Mouse (Mus musculus): ENCODE results near the gene Iqgap1. TPM values are rescaled to one million over a fixed set of nuclear protein-coding genes. Genes with fewer than 3 reads are reported as not detected.
A peak's percentile ranks its signal among the peaks of the same experiment; 100 is the strongest.

Iqgap1 gene
- total RNA-seq (2021), result 10 to 100 TPM; 14.8 to 16.0 TPM
- long read RNA-seq, experiment 1, full-length matches to known transcripts, result 6 of 9 reads
- long read RNA-seq, experiment 1, partial matches to known transcripts, result 1 of 9 reads
- long read RNA-seq, experiment 1, other reads (novel, unspliced or antisense), result 2 of 9 reads
- long read RNA-seq, experiment 2, full-length matches to known transcripts, result 2 of 4 reads
- long read RNA-seq, experiment 2, partial matches to known transcripts, result 0 of 4 reads
- long read RNA-seq, experiment 2, other reads (novel, unspliced or antisense), result 2 of 4 reads

DNA sequence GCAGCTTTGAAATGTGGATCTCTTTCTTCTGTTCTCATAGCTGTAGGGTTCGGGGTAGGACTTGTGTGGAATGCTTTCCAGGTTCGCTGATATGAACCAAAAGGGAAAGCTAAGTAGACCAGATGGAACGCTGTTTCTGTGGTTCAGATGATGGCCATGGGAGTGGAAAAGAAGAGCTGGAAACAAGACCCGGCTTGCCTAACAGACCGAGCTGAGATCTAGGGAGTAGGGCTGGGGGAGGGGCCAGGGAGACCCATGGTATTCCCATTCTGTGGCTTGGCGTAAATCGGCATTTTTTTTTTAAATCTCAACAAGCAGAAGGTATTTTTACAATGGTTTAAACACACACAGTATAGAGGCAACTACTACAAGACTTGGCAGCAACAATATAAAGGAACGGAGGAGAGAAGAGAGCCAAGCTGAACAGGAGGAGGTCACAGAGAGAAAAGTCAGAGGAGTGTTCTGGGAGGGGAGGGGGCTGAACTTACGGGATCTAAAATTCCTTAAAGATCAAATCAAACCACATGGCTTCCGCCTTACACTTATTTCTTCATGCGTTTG lies at the start of gene Iqgap1:
TSS of gene Iqgap1 (minus strand) at position 132 of the 561 bp plus-strand sequence.
- no peak for DNase-seq
- intact Hi-C loops (cut with DNase I), result no loop called here
- peak within 1 kb of the TSS; percentile 0; the same call in 1 of the 2 replicates for H3K4me3 ChIP-seq
- no peak within 1 kb of the TSS for H3K27ac ChIP-seq
- TF ChIP-seq CTCF (IDR thresholded peaks at IDR 0.05), result no peak

DNA sequence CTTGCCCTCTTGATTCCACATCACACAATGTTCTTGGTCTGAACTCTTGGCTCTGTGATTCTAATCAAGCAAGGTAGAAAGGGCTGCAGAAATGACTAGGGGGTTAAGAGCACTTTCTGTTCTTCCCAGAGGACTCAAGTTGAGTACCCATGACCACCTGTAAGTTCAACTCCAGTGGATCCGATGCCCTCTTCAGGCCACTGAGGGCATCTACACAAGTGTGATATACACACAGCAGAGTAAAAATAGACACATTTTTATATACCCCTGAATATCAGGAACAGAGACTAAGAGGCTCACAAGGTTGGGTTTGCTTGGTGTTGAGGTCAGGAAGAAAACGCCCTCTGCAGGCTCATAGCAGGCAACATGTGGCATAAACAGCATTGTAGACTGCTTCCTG lies 47.9 kb upstream of the Iqgap1 start:
- H3K4me3 ChIP-seq, result no peak overlapping the region
- intact Hi-C loops (cut with DNase I), result no loop called here
- H3K27ac ChIP-seq, result no peak overlapping the region
- no peak for DNase-seq
- no peak for TF ChIP-seq CTCF (IDR thresholded peaks at IDR 0.05)

DNA sequence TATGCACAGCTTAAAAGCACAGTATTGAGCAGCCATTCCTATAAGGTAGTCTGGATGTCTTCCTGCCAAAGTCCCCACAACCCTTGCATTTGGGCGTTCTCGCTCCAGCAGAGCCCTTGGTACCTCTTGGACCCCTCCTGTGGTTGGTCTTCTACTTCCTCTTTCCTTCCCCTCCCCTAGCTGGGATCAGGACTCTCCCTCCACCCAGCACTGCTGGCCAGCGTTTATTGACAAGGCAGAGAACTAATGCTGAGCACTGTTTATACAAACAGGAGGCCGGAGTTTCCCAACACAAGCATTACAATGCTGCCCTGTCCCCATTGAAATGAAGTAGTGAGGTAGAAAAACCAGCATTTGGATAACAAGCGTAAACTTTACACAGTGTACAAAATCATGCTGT lies 47.3 kb upstream of the Iqgap1 start:
- no peak overlapping the region for H3K27ac ChIP-seq
- no peak for TF ChIP-seq CTCF (IDR thresholded peaks at IDR 0.05)
- no peak overlapping the region for H3K4me3 ChIP-seq
- intact Hi-C loops (cut with DNase I), result no loop called here
- DNase-seq, result no peak

- DNase-seq, result no peak
- intact Hi-C loops (cut with DNase I), result no loop called here
- Histone ChIP-seq H3K27ac (no peak overlapping the region), H3K4me3 (no peak overlapping the region)
- TF ChIP-seq CTCF (IDR thresholded peaks at IDR 0.05), result no peak
These were observed 42.9 kb upstream of the Iqgap1 start for GRCm38 (mm10) chr7:80868686-80869085.

GRCm38 (mm10) chr7:80866514-80867147 lies 40.9 kb upstream of the Iqgap1 start:
- intact Hi-C loops (cut with DNase I), result no loop called here
- H3K27ac ChIP-seq, result no peak overlapping the region
- no peak for DNase-seq
- no peak for TF ChIP-seq CTCF (IDR thresholded peaks at IDR 0.05)
- no peak overlapping the region for H3K4me3 ChIP-seq

DNA sequence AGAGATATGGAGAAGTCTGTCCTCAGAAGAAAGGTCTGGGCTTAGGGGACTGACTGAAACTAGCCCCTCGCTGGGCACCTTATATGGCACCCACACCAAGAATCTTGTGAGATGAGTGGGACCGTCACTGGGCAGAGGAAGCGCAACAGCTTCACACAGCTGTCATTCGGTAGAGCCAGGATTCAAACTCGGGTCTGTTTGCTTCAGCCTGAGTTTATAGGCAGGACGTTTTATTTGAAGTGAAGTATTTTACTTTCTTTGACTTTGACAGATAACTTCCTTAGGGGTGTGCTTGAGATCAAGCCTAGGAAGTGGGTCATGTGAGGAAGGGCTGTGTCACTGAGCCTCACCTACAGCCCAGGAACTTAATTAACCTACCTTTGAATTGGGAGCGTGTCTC lies 39.7 kb upstream of the Iqgap1 start:
- no peak overlapping the region; the same call in 1 of the 2 replicates for H3K27ac ChIP-seq
- H3K4me3 ChIP-seq, result no peak overlapping the region
- no peak for DNase-seq
- intact Hi-C loops (cut with DNase I), result no loop called here
- TF ChIP-seq CTCF (IDR thresholded peaks at IDR 0.05), result no peak

DNA sequence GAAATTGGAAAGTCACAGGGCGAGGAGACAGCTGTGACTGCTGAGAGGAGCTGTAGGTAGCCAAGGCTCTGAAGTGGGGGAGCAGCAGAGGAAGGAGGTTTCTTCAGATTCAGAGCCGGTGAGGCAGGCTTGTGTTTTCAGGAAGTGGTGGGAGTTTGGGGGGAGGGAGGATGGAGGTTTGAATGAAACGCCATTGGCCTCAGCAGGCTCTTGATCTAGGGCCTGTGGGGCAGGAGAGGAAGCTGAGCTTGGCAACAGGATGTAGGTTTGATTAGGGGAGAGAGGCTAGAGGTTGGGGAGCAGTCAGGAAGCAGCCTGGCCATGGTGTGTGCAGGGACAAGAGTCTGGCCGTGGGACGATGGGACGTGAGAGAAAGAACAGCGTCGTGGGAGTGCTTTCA lies 39.1 kb upstream of the Iqgap1 start:
- H3K4me3 ChIP-seq, result no peak overlapping the region
- H3K27ac ChIP-seq, result peak overlapping the region; percentile 12; the same call in 1 of the 2 replicates
- intact Hi-C loops (cut with DNase I), result no loop called here
- no peak for TF ChIP-seq CTCF (IDR thresholded peaks at IDR 0.05)
- DNase-seq, result no peak

DNA sequence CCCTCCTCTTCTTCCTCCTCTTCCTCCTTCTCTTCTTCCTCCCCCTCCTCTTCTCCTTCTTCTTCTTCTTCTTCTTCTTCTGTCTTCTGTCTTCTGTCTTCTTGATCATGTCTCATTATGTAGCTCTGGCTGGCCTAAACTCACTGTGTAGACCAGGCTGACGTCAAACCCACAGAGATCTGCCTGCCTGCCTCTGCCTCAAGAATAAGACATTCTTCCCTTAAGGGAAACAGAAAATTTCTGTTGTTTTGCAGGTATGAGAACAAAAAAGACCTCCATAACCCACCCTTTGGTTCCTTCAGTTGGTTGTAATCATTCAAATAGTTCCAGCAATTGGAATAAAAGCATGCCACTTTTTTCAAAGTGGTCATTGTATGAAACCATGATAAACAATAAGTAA lies 38.4 kb upstream of the Iqgap1 start:
- peak overlapping the region; percentile 12; the same call in 1 of the 2 replicates for H3K27ac ChIP-seq
- DNase-seq, result no peak
- H3K4me3 ChIP-seq, result no peak overlapping the region
- intact Hi-C loops (cut with DNase I), result no loop called here
- no peak for TF ChIP-seq CTCF (IDR thresholded peaks at IDR 0.05)

GRCm38 (mm10) chr7:80863520-80863919 lies 37.7 kb upstream of the Iqgap1 start:
- no peak for TF ChIP-seq CTCF (IDR thresholded peaks at IDR 0.05)
- intact Hi-C loops (cut with DNase I), result no loop called here
- DNase-seq, result no peak
- Histone ChIP-seq H3K27ac (peak overlapping the region; percentile 16), H3K4me3 (no peak overlapping the region)

DNA sequence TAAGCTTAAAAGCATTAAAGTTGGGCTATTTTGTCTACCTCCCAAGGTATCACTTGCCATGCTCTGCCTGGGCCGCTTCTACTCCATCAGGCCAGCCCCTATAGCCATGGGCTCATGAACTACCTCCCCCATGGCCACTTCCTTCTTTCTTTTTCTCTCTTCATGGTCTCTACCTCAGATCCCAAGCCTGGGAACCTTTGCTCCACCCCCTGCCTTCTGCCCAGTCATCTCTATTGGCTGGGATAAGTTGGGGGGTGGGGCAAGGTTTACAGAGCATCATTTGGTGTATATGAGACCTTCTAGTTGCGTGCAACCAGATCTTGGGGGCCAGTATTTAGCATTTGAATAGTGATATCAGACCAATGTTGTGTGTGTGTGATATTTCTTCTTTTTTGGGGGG lies 36.7 kb upstream of the Iqgap1 start:
- Histone ChIP-seq H3K27ac (no peak overlapping the region), H3K4me3 (no peak overlapping the region)
- TF ChIP-seq CTCF (IDR thresholded peaks at IDR 0.05), result no peak
- no peak for DNase-seq
- intact Hi-C loops (cut with DNase I), result no loop called here

- H3K4me3 ChIP-seq, result peak within 1 kb of the TSS; percentile 79
- DNase-seq, result peak; percentile 89
- intact Hi-C loops (cut with DNase I), result no loop called here
- TF ChIP-seq CTCF (IDR thresholded peaks at IDR 0.05), result no peak
- H3K27ac ChIP-seq, result peak within 1 kb of the TSS; percentile 93
These were observed 35.0 kb upstream of the Iqgap1 start, which contains the start of gene Zscan2 for GRCm38 (mm10) chr7:80860729-80861274. TSS of gene Zscan2 (plus strand) at chr7:80860920.

DNA sequence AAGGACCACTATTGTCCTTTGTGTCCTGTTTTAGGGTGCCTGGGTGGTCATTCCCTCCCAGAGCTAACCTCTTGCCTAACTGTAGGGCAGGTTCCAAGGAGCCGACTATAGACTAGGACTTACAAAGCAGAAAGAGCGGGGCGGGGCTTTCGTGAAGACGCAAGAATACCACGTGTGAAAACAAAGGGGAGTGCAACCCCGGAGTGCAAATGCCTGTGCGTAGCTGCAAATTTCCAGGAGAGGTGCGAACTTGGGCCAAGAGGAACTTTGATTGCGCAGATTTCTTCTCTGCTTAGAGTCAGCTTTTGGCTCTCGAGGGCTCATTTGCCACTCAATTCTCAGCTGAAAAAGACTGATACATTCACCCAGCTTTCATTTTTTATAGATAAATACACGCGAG lies 34.5 kb upstream of the Iqgap1 start:
- Histone ChIP-seq H3K27ac (peak overlapping the region; percentile 93), H3K4me3 (peak overlapping the region; percentile 79)
- intact Hi-C loops (cut with DNase I), result no loop called here
- TF ChIP-seq CTCF (IDR thresholded peaks at IDR 0.05), result no peak
- peak; percentile 49 for DNase-seq

- peak; percentile 82 for DNase-seq
- intact Hi-C loops (cut with DNase I), result loop anchor here (1.0 kb wide), 1 partner anchor 298 kb away; no protein-coding TSS in a partner anchor
- H3K4me3 ChIP-seq, result no peak overlapping the region
- TF ChIP-seq CTCF (IDR thresholded peaks at IDR 0.05), result peak; percentile 86
- H3K27ac ChIP-seq, result no peak overlapping the region
These were observed 31.4 kb upstream of the Iqgap1 start for GRCm38 (mm10) chr7:80857181-80857580.

Measured in gastrocnemius, adult 2 months (tissue).